Mouse (Mus musculus) gastrocnemius, postnatal 14 days (tissue): ENCODE data around the gene A430078G23Rik. TPM values are rescaled to one million over a fixed set of nuclear protein-coding genes. Genes with fewer than 3 reads are reported as not detected.

Experiments used
- DNase-seq: peaks from one replicate; pipeline ENCODE4 v3.0.0; 2021; ENCODE audit warnings: mixed read lengths
- intact Hi-C: fragments of 180-260 bp; cut with DNase I; formaldehyde crosslinking; loops from one replicate; pipeline ENCODE4 v1.15.1; 2025; ENCODE audit warnings: low total_unique reads
- total RNA-seq, 2 experiments: library from RNA; stranded (reverse); gene quantifications; 2 replicates each; pipeline ENCODE4 v1.2.3; 2021

Gene A430078G23Rik
- total RNA-seq, 2 experiments from 2014 or later = 0.06 to 0.11 TPM

- intact Hi-C loops = no loop called here
- no peak for DNase-seq
These were observed 42.0 kb downstream of the A430078G23Rik start for GRCm38 (mm10) chr8:3395246-3395645.

- intact Hi-C loops = no loop called here
- no peak for DNase-seq
These were observed 44.4 kb downstream of the A430078G23Rik start for GRCm38 (mm10) chr8:3397597-3397996.

- intact Hi-C loops = no loop called here
- DNase-seq = no peak
These were observed 47.3 kb downstream of the A430078G23Rik start for GRCm38 (mm10) chr8:3400509-3400908.

GRCm38 (mm10) chr8:3407417-3407816 is 54.2 kb downstream of the A430078G23Rik start:
- intact Hi-C loops = no loop called here
- no peak for DNase-seq

- no peak for DNase-seq
- intact Hi-C loops = no loop called here
These were observed 57.9 kb downstream of the A430078G23Rik start for GRCm38 (mm10) chr8:3411085-3411484.

- DNase-seq = no peak
These were observed 58.7 kb downstream of the A430078G23Rik start for GRCm38 (mm10) chr8:3411901-3412301.

GRCm38 (mm10) chr8:3412816-3413215 is 59.6 kb downstream of the A430078G23Rik start:
- DNase-seq = no peak
- intact Hi-C loops = no loop called here

More at GRCm38 (mm10) chr8:3411901-3412301, 58.7 kb downstream of the A430078G23Rik start:
- intact Hi-C loops = no loop called here

GRCm38 (mm10) chr8:3414639-3415190 is 61.5 kb downstream of the A430078G23Rik start:
- DNase-seq = no peak
- intact Hi-C loops = no loop called here

- intact Hi-C loops = no loop called here
- no peak for DNase-seq
These were observed 62.0 kb downstream of the A430078G23Rik start for GRCm38 (mm10) chr8:3415259-3415658.

GRCm38 (mm10) chr8:3415661-3416060 is 62.4 kb downstream of the A430078G23Rik start:
- intact Hi-C loops = no loop called here
- no peak for DNase-seq

- no peak for DNase-seq
- intact Hi-C loops = no loop called here
These were observed 63.6 kb downstream of the A430078G23Rik start for GRCm38 (mm10) chr8:3416846-3417245.

GRCm38 (mm10) chr8:3417455-3417854 is 64.2 kb downstream of the A430078G23Rik start:
- no peak for DNase-seq
- intact Hi-C loops = no loop called here

GRCm38 (mm10) chr8:3418101-3418500 is 64.9 kb downstream of the A430078G23Rik start:
- intact Hi-C loops = no loop called here
- no peak for DNase-seq

- intact Hi-C loops = no loop called here
- DNase-seq = no peak
These were observed 67.0 kb downstream of the A430078G23Rik start for GRCm38 (mm10) chr8:3420105-3420706.

- intact Hi-C loops = no loop called here
These were observed 68.3 kb downstream of the A430078G23Rik start for GRCm38 (mm10) chr8:3421507-3421906.

GRCm38 (mm10) chr8:3425217-3425616 is 72.0 kb downstream of the A430078G23Rik start:
- intact Hi-C loops = no loop called here
- DNase-seq = no peak

More at GRCm38 (mm10) chr8:3421507-3421906, 68.3 kb downstream of the A430078G23Rik start:
- no peak for DNase-seq

- intact Hi-C loops = no loop called here
- DNase-seq = no peak
These were observed 73.0 kb downstream of the A430078G23Rik start for GRCm38 (mm10) chr8:3426211-3426610.

GRCm38 (mm10) chr8:3428426-3428825 is 75.2 kb downstream of the A430078G23Rik start:
- intact Hi-C loops = no loop called here
- no peak for DNase-seq

- intact Hi-C loops = no loop called here
- no peak for DNase-seq
These were observed 76.8 kb downstream of the A430078G23Rik start for GRCm38 (mm10) chr8:3429966-3430365.

GRCm38 (mm10) chr8:3431113-3431512 is 77.9 kb downstream of the A430078G23Rik start:
- no peak for DNase-seq
- intact Hi-C loops = no loop called here

- no peak for DNase-seq
- intact Hi-C loops = no loop called here
These were observed 83.3 kb downstream of the A430078G23Rik start for GRCm38 (mm10) chr8:3436492-3436891.
